Mouse (Mus musculus) midbrain, embryonic 11.5 days (tissue): Measurements from ENCODE around the gene Wdr53. TPM values are rescaled to one million over a fixed set of nuclear protein-coding genes. Genes with fewer than 3 reads are reported as not detected.

Experiments
- microRNA counts: library from miRNA; unstranded; fragments of <30 nt; microRNA quantifications from one replicate; lab custom pipeline; 2015
- microRNA-seq: library from miRNA; unstranded; fragments of <30 nt; microRNA quantifications from one replicate; pipeline ENCODE4, GENCODE M21; 2017
- polyA plus RNA-seq: library from polyadenylated mRNA; unstranded; fragments of >200 nt; fragmentation: Nextera tagmentation; extraction: Ambion mirVana; gene quantifications from 2 replicates; pipeline ENCODE4 v1.2.1, GENCODE M21; 2014

Wdr53 gene
- polyA plus RNA-seq, 1 experiment from 2014 or later: 16.4 TPM

MicroRNA genes within 50 kb of the gene (microRNA counts, 519-probe panel; counts per million panel counts)
- not detected for microRNA mmu-miR-1946a (lab: Ali Mortazavi, UCI)

Small RNA genes within 50 kb of the gene (microRNA-seq; reads per million reads assigned to microRNA genes)
- not detected for gene Mir1946a

Other genes with a start within 250 kb of the Wdr53 start
- gene Senp5, start 243.9 kb upstream of the Wdr53 start, polyA plus RNA-seq: 10.2 and 12.3 TPM in 2 replicates
- gene Pak2, start 167.9 kb upstream of the Wdr53 start, polyA plus RNA-seq: 49.6 and 59.6 TPM in 2 replicates
- 150 and 153 TPM in 2 replicates for gene Pigx, start 147.5 kb upstream of the Wdr53 start, polyA plus RNA-seq
- gene Cep19, start 147.4 kb upstream of the Wdr53 start, polyA plus RNA-seq: 51.7 and 56.5 TPM in 2 replicates
- 7.4 and 10.3 TPM in 2 replicates for gene Nrros, start 81.6 kb upstream of the Wdr53 start, polyA plus RNA-seq
- 0.23 TPM in 1 of 2 replicates, not detected in the other for gene Bex6, start 67.4 kb upstream of the Wdr53 start, polyA plus RNA-seq
- gene Fbxo45, start 69 bp upstream of the Wdr53 start, polyA plus RNA-seq: 22.1 and 22.8 TPM in 2 replicates
- gene Smco1, start 24.2 kb downstream of the Wdr53 start, polyA plus RNA-seq: not detected in 2 replicates
- gene Rnf168, start 30.2 kb downstream of the Wdr53 start, polyA plus RNA-seq: 23.9 and 25.0 TPM in 2 replicates
- 25.2 and 28.6 TPM in 2 replicates for gene Ubxn7, start 85.0 kb downstream of the Wdr53 start, polyA plus RNA-seq
- not detected in 2 replicates for gene Tm4sf19, start 153.3 kb downstream of the Wdr53 start, polyA plus RNA-seq
- gene Tctex1d2, start 172.5 kb downstream of the Wdr53 start, polyA plus RNA-seq: 31.1 and 32.7 TPM in 2 replicates
- 41.6 and 42.3 TPM in 2 replicates for gene Pcyt1a, start 183.7 kb downstream of the Wdr53 start, polyA plus RNA-seq
- gene Slc51a, start 240.7 kb downstream of the Wdr53 start, polyA plus RNA-seq: 0.26 and 0.36 TPM in 2 replicates
- not detected in 2 replicates for gene Zdhhc19, start 249.0 kb downstream of the Wdr53 start, polyA plus RNA-seq